Mouse (Mus musculus) heart, embryonic 12.5 days (tissue): ENCODE data around the gene Slc6a18. TPM values are rescaled to one million over a fixed set of nuclear protein-coding genes. Genes with fewer than 3 reads are reported as not detected.

ENCODE experiments used
- ATAC-seq: fragments of 200-750 bp; cut with Nextera tagmentation; 2 replicates; pipeline ENCODE4 v1.8.0; 2017; ENCODE audit warnings: moderate TSS enrichment, moderate library complexity; ENCODE audit not compliant: insufficient number of reproducible peaks, low FRiP score
- H3K27ac ChIP-seq: fragments of 300-500 bp; sonication (generic); 2 replicates; pipeline ENCODE4 v1.5.1; 2016; ENCODE audit warnings: mild to moderate bottlenecking, moderate library complexity; ENCODE audit not compliant: poor library complexity, severe bottlenecking
- H3K27me3 ChIP-seq: fragments of 300-500 bp; sonication (generic); replicated peaks from 2 replicates; pipeline ENCODE4 v1.6.1; 2016; ENCODE audit warnings: mild to moderate bottlenecking, moderate library complexity
- H3K36me3 ChIP-seq: fragments of 300-500 bp; sonication (generic); 2 replicates; pipeline ENCODE4 v1.6.1; 2016; ENCODE audit warnings: mild to moderate bottlenecking, moderate library complexity
- H3K4me1 ChIP-seq: fragments of 300-500 bp; sonication (generic); replicated peaks from 2 replicates; pipeline ENCODE4 v1.6.1; 2016; ENCODE audit warnings: mild to moderate bottlenecking
- H3K4me2 ChIP-seq: fragments of 300-500 bp; sonication (generic); 2 replicates; pipeline ENCODE4 v1.6.1; 2016; ENCODE audit warnings: mild to moderate bottlenecking, moderate library complexity
- H3K4me3 ChIP-seq: fragments of 300-500 bp; sonication (generic); 2 replicates; pipeline ENCODE4 v1.5.1; 2016; ENCODE audit warnings: mild to moderate bottlenecking
- H3K9ac ChIP-seq: fragments of 300-500 bp; sonication (generic); 2 replicates; pipeline ENCODE4 v1.6.1; 2016; ENCODE audit warnings: mild to moderate bottlenecking, moderate library complexity
- H3K9me3 ChIP-seq: fragments of 300-500 bp; sonication (generic); replicated peaks from 2 replicates; pipeline ENCODE4 v1.6.1; 2016; ENCODE audit warnings: mild to moderate bottlenecking, moderate library complexity
- WGBS: fragments of 180-500 bp; shearing (Covaris S2); methylation state at CpG from one replicate; pipeline ENCODE4 v1.1.7; 2016; 5-methylcytosine and 5-hydroxymethylcytosine counted together
- polyA plus RNA-seq: library from polyadenylated mRNA; unstranded; fragments of >200 nt; fragmentation: Nextera tagmentation; extraction: Ambion mirVana; gene quantifications from 2 replicates; pipeline ENCODE4 v1.2.1, GENCODE M21; 2016

Slc6a18 gene
- not detected in 2 replicates for polyA plus RNA-seq

GRCm38 (mm10) chr13:73677853-73678252 is at the start of gene Slc6a18:
Gene Slc6a18 (minus strand): TSS chr13:73678023.
- H3K9ac ChIP-seq = no peak within 1 kb of the TSS
- 76% methylated on average over 3 of the region's 3 CpGs for WGBS

DNA sequence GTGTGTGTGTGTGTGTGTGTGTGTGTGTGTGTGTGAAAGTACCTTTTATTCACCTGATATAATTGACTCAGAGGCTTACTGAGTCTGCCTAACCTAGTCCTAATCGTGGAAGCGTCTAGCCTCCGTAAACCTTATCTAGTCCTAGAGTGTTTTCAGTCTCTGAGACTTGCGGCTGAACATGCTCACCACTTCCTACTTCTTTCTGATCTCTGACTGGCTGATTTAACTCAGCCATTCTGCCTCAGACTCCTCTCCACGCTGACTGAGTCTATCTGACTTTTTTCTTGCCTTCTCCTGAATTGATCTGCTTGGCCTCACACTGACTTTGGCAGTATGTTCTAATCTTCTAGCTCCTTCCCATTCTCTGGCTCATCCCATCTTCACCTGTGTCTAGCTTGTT is 47.5 kb upstream of the Slc6a18 start:
- ATAC-seq = no peak
- WGBS = 28% methylated on average over 5 of the region's 5 CpGs
- Histone ChIP-seq H3K4me3 (no peak overlapping the region), H3K9me3 (no peaks in the 10 kb centered on the region), H3K27me3 (peaks cover 3% of the 10 kb centered on the region; the same call in 1 of the 2 replicates), H3K9ac (no peak overlapping the region), H3K4me1 (peaks cover 14% of the 10 kb centered on the region), H3K27ac (no peak overlapping the region), H3K36me3 (no peaks in the 10 kb centered on the region), H3K4me2 (no peak overlapping the region)

More at GRCm38 (mm10) chr13:73677853-73678252, at the start of gene Slc6a18:
- no peaks in the 10 kb centered on the region for H3K4me1 ChIP-seq
- no peak within 1 kb of the TSS for H3K4me2 ChIP-seq
- no peak for ATAC-seq
- H3K9me3 ChIP-seq = no peaks in the 10 kb centered on the region
- H3K27ac ChIP-seq = no peak within 1 kb of the TSS
- H3K4me3 ChIP-seq = no peak within 1 kb of the TSS
- 0 out of 2 replicates have a peak, but pooled peaks cover 9% of the 10 kb centered on the region for H3K27me3 ChIP-seq
- H3K36me3 ChIP-seq = no peaks in the 10 kb centered on the region

- Histone ChIP-seq H3K27me3 (peaks cover 3% of the 10 kb centered on the region; the same call in 1 of the 2 replicates), H3K9ac (no peak overlapping the region), H3K4me1 (peaks cover 1% of the 10 kb centered on the region; the same call in 1 of the 2 replicates), H3K36me3 (no peaks in the 10 kb centered on the region), H3K9me3 (no peaks in the 10 kb centered on the region), H3K4me2 (no peak overlapping the region), H3K4me3 (no peak overlapping the region), H3K27ac (no peak overlapping the region)
- ATAC-seq = no peak
- WGBS = 37% methylated on average over 8 of the region's 8 CpGs
Observed at GRCm38 (mm10) chr13:73723081-73723668, 45.4 kb upstream of the Slc6a18 start.

DNA sequence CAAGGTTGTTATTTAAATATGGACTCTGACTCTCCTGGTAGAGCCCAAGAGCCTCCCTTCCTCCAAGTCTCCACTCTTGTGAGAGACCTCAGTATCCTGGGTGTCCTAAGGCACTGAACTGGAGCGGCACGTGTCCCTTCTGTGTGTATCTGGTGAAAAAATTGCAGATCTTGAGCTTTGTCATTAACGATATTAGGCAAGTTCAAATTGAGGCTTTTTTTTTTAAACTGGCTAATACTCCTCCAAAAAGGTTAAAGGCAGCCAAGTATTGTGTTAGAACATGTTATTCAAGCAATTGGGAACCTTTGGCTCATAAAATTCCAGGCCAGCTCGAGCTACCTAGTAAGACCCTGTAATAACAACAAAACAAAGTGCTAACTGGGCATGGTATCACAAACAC is 42.4 kb upstream of the Slc6a18 start:
- peaks cover 3% of the 10 kb centered on the region; the same call in 1 of the 2 replicates for H3K27me3 ChIP-seq
- H3K4me2 ChIP-seq = no peak overlapping the region
- H3K4me3 ChIP-seq = no peak overlapping the region
- H3K9ac ChIP-seq = no peak overlapping the region
- WGBS = 86% methylated on average over 4 of the region's 4 CpGs
- no peaks in the 10 kb centered on the region for H3K9me3 ChIP-seq
- no peaks in the 10 kb centered on the region for H3K36me3 ChIP-seq
- ATAC-seq = no peak
- H3K27ac ChIP-seq = no peak overlapping the region
- H3K4me1 ChIP-seq = no peaks in the 10 kb centered on the region; the same call in 1 of the 2 replicates

DNA sequence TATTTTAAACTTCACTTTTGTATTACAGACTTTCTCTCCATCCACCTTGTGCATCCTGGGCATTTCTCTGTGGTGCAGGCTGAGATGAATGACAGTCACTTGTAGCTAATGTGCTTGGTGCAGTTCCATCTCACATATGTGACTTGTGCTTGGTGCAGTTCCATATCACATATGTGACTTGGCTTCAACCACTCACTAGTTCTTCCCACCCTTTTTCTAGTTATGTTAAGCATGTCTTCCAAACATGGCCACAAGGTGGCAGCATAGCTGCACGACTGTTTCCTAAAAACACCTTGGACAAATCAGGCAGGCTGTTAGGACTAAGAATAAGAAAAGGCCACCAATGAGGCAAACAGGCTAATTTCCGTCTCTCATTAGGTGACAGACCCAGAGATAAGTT is 40.4 kb upstream of the Slc6a18 start:
- Histone ChIP-seq H3K27ac (no peak overlapping the region), H3K36me3 (no peaks in the 10 kb centered on the region), H3K4me1 (no peaks in the 10 kb centered on the region; the same call in 1 of the 2 replicates), H3K4me3 (no peak overlapping the region), H3K27me3 (peaks cover 7% of the 10 kb centered on the region; the same call in 1 of the 2 replicates), H3K4me2 (no peak overlapping the region), H3K9ac (no peak overlapping the region), H3K9me3 (no peaks in the 10 kb centered on the region)
- 4% methylated on average over 2 of the region's 2 CpGs for WGBS
- ATAC-seq = no peak

DNA sequence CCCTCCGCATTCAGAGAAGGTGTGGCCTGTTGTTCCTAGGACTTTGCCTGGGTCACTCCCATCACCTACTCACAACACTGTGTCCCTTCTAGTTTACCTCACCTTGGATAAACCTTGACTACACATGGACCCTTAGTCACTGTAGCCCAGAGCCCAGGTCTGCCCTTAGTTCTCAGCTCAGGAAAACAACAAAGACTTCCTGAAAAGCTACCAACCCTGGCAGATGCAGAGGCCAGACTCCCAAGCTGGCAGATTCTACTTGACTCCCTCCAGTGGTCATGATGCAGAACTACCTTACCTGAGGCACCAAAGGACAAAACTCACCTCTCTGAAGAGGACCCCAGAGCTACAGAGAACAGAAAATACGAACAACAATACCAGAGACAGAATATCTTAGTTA is 36.2 kb upstream of the Slc6a18 start:
- Histone ChIP-seq H3K27ac (no peak overlapping the region), H3K4me2 (no peak overlapping the region), H3K4me1 (no peaks in the 10 kb centered on the region), H3K9me3 (no peaks in the 10 kb centered on the region), H3K36me3 (no peaks in the 10 kb centered on the region), H3K27me3 (0 out of 2 replicates have a peak, but pooled peaks cover 8% of the 10 kb centered on the region), H3K9ac (no peak overlapping the region), H3K4me3 (no peak overlapping the region)
- WGBS = 59% methylated on average over 2 of the region's 2 CpGs
- no peak for ATAC-seq

- H3K36me3 ChIP-seq = no peaks in the 10 kb centered on the region
- H3K4me2 ChIP-seq = no peak overlapping the region
- 0 out of 2 replicates have a peak, but pooled peaks cover 8% of the 10 kb centered on the region for H3K27me3 ChIP-seq
- H3K4me3 ChIP-seq = no peak overlapping the region
- H3K4me1 ChIP-seq = no peaks in the 10 kb centered on the region
- H3K27ac ChIP-seq = no peak overlapping the region
- ATAC-seq = no peak
- H3K9me3 ChIP-seq = no peaks in the 10 kb centered on the region
- 77% methylated on average over 4 of the region's 4 CpGs for WGBS
- no peak overlapping the region for H3K9ac ChIP-seq
Observed at GRCm38 (mm10) chr13:73713204-73713603, 35.4 kb upstream of the Slc6a18 start.

DNA sequence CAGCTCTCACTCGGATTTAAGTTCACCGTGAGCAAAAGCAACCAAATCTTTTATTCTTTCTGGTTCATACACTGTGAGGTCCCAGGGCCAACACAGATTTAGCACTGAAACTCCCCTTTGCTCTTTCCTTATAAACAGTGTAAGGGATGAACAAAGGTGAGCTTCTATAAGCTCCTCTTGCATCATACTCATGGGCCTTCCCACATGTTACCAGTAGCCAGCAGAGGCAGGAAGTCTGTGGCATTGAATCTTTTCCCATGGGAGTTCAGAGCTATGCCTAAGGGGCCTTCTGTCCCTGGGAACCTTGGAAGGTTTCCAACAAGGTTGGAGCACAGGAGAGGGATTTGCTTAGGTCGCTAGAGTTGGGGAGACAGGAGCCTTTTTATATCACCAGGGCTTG is 34.4 kb upstream of the Slc6a18 start:
- H3K4me3 ChIP-seq = no peak overlapping the region
- whole genome bisulfite sequencing = 70% methylated on average over 3 of the region's 3 CpGs
- no peak overlapping the region for H3K27ac ChIP-seq
- 0 out of 2 replicates have a peak, but pooled peaks cover 8% of the 10 kb centered on the region for H3K27me3 ChIP-seq
- no peak overlapping the region for H3K9ac ChIP-seq
- no peaks in the 10 kb centered on the region for H3K4me1 ChIP-seq
- H3K9me3 ChIP-seq = no peaks in the 10 kb centered on the region
- ATAC-seq = no peak
- no peak overlapping the region for H3K4me2 ChIP-seq
- no peaks in the 10 kb centered on the region for H3K36me3 ChIP-seq

- H3K4me2 ChIP-seq = no peak overlapping the region
- H3K9ac ChIP-seq = no peak overlapping the region
- H3K9me3 ChIP-seq = no peaks in the 10 kb centered on the region
- H3K4me3 ChIP-seq = no peak overlapping the region
- no peaks in the 10 kb centered on the region for H3K4me1 ChIP-seq
- WGBS = 82% methylated on average over 5 of the region's 5 CpGs
- 0 out of 2 replicates have a peak, but pooled peaks cover 8% of the 10 kb centered on the region for H3K27me3 ChIP-seq
- no peak for ATAC-seq
- H3K36me3 ChIP-seq = no peaks in the 10 kb centered on the region
- H3K27ac ChIP-seq = no peak overlapping the region
Observed at GRCm38 (mm10) chr13:73711803-73712202, 34.0 kb upstream of the Slc6a18 start.

DNA sequence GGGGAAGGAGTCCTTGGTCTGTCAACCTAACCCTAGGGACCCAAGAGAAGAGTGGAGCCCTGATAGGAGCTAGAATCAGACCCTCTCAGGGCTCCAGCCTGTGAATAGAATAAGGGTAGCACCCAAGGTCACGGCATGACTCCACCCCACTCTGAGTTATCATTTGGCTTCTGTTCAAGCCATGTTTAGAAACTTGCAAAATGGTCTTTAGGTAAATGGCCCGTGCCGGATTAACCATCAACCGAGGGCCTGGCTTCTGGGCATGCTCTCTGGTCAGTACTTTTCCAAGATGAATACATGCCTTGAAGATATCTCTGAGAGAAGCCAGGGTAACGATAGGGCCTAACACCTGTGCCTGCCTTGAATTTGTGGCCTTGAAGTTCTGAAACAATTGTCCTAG is 33.4 kb upstream of the Slc6a18 start:
- Histone ChIP-seq H3K4me3 (no peak overlapping the region), H3K9me3 (no peaks in the 10 kb centered on the region), H3K36me3 (no peaks in the 10 kb centered on the region), H3K9ac (no peak overlapping the region), H3K27me3 (0 out of 2 replicates have a peak, but pooled peaks cover 8% of the 10 kb centered on the region), H3K27ac (no peak overlapping the region), H3K4me2 (no peak overlapping the region), H3K4me1 (no peaks in the 10 kb centered on the region)
- 81% methylated on average over 5 of the region's 5 CpGs for WGBS
- no peak for ATAC-seq

DNA sequence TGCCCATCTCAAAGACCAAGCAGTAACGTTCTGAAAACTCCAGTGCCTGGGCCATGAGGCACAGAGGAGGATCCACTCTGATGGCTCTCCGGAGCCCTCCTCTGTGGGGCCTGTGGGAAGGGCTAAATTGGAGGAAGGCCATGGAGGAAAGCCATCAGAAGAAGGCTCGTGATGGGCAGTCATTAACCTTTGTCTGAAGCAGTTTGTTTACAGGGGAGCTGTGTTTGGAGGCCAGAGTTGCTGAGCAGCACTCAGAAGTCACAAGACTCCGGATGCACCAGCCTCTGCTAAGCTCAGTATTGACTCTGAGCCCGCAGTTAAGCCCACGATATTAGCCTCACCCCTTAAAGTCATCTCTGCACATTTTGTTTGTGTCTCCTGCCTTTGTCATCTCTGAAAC is 31.7 kb upstream of the Slc6a18 start:
- no peak overlapping the region for H3K27ac ChIP-seq
- H3K4me1 ChIP-seq = no peaks in the 10 kb centered on the region
- 72% methylated on average over 6 of the region's 6 CpGs for WGBS
- H3K4me2 ChIP-seq = no peak overlapping the region
- no peaks in the 10 kb centered on the region for H3K9me3 ChIP-seq
- ATAC-seq = no peak
- H3K4me3 ChIP-seq = no peak overlapping the region
- H3K27me3 ChIP-seq = 0 out of 2 replicates have a peak, but pooled peaks cover 8% of the 10 kb centered on the region
- no peaks in the 10 kb centered on the region for H3K36me3 ChIP-seq
- no peak overlapping the region for H3K9ac ChIP-seq
